Mouse (Mus musculus) Patski (cell line): ENCODE results near the gene Narfl. TPM values are rescaled to one million over a fixed set of nuclear protein-coding genes. Genes with fewer than 3 reads are reported as not detected.
"Not testable (repeated sequence)": the region's sequence is repeated elsewhere in the genome, so short reads cannot be mapped to it uniquely, and the experiment has no call there.

Source experiments
- ATAC-seq: fragments of 100-300 bp; one replicate; pipeline ENCODE4 v1.8.0; 2021
- CTCF ChIA-PET: fragments of 350-600 bp; sonication (Branson Sonifier 250); formaldehyde crosslinking; loops from one replicate; lab custom pipeline; 2022; ENCODE audit warnings: inconsistent platforms; lab: Charles Lee
- POLR2A ChIA-PET: fragments of 350-600 bp; sonication (Branson Sonifier 250); formaldehyde crosslinking; loops from one replicate; lab custom pipeline; 2022; ENCODE audit warnings: antibody characterized with exemption, inconsistent platforms; lab: Charles Lee
- DNase-seq: peaks from one replicate; pipeline ENCODE4 v3.0.0-alpha.2; 2011; ENCODE audit warnings: low read depth, low spot score
- H3K27me3 ChIP-seq: fragments of 371-371 bp; one replicate; pipeline ENCODE4 v1.5.1; 2021
- CTCF ChIP-seq: fragments of 100-300 bp; IDR thresholded peaks from one replicate; pipeline ENCODE4 v1.5.1; 2021
- in situ Hi-C: fragments of 300-500 bp; cut with MboI; formaldehyde crosslinking; loops from 3 replicates; pipeline ENCODE4 v1.11.1; 2018; ENCODE audit warnings: low pct_unique_long_range_greater_than_20kb, mixed read lengths
- polyA plus RNA-seq: library from polyadenylated mRNA; unstranded; gene quantifications from one replicate; pipeline ENCODE4 v1.2.3, GENCODE M21; 2021

Gene Narfl
- polyA plus RNA-seq = 44.9 TPM

DNA sequence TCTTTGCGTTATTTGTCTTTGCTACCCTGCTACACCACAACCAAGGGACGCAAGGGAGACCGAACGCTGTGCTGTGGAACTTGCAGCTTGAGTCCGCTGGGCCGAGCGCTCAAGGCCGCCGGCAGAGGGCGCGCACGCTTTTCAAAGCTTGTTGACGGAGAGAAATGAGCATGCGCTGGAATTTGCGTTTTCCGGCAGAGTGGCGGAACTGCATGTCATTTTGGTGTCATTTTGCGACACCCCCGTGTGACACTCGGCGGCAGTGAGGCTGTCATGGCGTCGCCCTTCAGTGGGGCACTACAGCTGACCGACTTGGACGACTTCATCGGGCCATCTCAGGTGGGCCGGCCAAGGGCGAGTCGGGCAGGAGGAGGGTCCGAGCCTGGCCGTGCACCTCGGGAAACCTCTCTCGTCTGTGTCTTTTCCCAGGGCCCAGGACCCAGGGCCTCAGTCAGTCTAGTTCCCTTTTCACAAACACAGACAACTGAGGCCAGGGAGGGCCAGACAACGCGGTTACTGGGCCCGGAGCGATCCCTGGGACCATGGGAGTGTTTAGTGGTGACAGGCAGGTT is at the start of gene Narfl:
Gene Narfl, plus strand, starts transcription at position 228 of the 572 bp plus-strand sequence.
- in situ Hi-C loops = no loop called here
- H3K27me3 ChIP-seq = no peaks in the 10 kb centered on the region
- ChIA-PET CTCF (interaction anchor here (0.8 to 2.7 kb wide), 3 partner anchors 23 to 41 kb away, joined by 3 to 11 read pairs (median 3); partner anchors contain the start of gene Metrn), POLR2A (interaction anchor here (0.7 to 2.1 kb wide), 3 partner anchors 13 to 30 kb away, joined by 3 to 5 read pairs (median 4); no protein-coding TSS in a partner anchor)
- no peak for TF ChIP-seq CTCF
- DNase-seq (peak; percentile 84), ATAC-seq (peak; percentile 63)

DNA sequence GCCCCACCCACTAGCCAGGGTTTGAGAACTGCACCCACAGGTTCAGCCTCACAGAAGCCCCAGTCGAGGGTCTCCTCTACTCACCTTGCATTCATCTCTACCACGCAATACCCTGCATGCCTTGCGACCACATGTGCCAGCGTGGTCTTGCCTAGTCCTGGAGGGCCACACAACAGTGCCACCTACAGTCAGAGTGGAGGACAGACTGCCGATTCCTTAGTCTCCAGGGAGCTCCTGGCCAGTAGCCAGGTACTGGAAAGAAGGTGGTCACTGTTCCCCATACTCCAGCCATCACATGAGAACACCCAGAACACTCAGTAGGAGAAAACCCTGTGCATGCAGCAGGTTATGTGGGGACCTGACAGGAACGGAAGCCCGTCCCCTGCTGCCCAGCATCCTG is 49.7 kb upstream of the Narfl start:
- DNase-seq (no peak), ATAC-seq (no peak)
- ChIA-PET CTCF (interaction anchor here (1.1 kb wide), 1 partner anchor 12 kb away, joined by 4 read pairs; no protein-coding TSS in a partner anchor), POLR2A (no interaction called here)
- TF ChIP-seq CTCF = no peak
- H3K27me3 ChIP-seq = no peaks in the 10 kb centered on the region
- in situ Hi-C loops = no loop called here

DNA sequence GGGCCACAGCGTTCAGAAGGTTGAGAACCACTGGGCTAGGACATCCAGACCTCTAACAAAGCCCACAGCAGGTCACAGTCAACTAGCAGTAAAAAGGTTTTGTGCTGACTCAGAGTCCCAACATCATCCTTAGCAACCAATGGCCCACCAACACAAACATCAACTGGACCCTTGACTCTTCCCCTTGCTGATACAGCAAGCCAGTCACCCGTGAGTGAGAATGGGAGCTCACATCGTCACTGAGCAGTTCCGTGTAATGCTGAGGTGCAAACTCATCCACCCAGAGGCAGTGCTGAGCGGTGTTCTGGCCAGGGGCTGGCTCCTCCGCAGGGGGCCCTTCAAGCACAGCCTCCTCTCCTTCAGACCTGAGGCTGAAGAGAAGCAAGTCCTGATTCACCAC is 48.3 kb upstream of the Narfl start:
- no peak for DNase-seq
- CTCF ChIA-PET = no interaction called here
- in situ Hi-C loops = no loop called here
- no peak for ATAC-seq
- no peak for TF ChIP-seq CTCF
- POLR2A ChIA-PET = interaction anchor here (0.5 kb wide), 1 partner anchor 547 kb away, joined by 3 read pairs; no protein-coding TSS in a partner anchor
- no peaks in the 10 kb centered on the region for H3K27me3 ChIP-seq

DNA sequence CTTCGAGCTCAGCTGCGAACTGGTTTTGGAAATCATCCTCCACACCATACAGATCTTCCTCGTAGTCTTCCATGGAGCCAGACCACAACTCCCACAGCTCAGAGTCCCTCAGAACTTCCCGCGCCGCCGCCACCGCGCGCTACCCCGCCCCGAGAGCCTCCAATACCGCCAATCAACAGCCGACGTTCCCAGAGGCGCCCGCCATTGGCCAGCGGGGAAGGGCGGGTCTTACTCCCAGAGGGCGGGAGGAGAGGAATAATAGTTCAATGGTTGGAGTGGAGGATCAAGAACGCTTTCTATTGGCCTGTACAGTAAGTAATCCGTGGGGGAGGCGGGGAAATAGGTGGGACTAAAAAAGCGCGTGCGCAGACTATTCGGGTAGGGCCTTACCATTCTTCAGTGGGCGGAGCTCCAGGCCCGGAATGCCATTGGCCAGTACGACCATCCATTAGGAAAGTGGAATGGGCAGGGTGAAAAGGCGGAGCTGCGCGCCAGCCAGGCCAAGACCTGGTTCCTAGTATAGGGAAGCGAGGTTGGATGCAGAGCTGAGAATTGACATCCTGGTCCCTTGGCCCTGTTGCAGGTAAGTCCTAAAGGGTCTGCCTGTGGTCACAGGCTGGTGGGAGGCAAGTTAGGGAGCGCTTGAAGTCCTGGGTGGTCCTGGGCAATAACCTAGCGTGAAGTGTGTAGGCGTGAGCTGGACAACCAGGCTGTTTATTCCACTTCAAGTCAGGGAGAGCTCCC is 46.1 kb upstream of the Narfl start, which contains the start of the genes Chtf18 and Rpusd1:
Gene Chtf18, minus strand, starts transcription at position 155 of the 744 bp plus-strand sequence.
Gene Rpusd1, plus strand, starts transcription at position 406 of the 744 bp plus-strand sequence.
- ATAC-seq (peak; percentile 84), DNase-seq (peak; percentile 98)
- CTCF ChIA-PET = interaction anchor here (0.8 to 2.1 kb wide), 3 partner anchors 16 to 129 kb away, joined by 3 to 8 read pairs (median 3); no protein-coding TSS in a partner anchor
- in situ Hi-C loops = no loop called here
- no peak for TF ChIP-seq CTCF
- H3K27me3 ChIP-seq = no peaks in the 10 kb centered on the region
- POLR2A ChIA-PET = no interaction called here

DNA sequence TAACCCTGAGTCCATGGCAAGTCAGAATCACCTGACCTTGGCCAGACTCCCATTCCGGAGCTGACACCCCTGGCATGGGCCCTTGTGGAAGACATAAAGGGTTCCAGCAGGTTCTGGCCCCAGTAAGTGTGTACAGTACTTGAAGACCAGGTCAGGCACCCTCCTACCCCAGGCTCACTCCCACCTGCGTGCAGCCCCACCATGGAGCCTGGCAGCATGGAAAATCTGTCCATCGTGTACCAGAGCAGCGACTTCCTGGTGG is 45.6 kb upstream of the Narfl start:
- TF ChIP-seq CTCF = no peak
- ATAC-seq = no peak
- POLR2A ChIA-PET = no interaction called here
- CTCF ChIA-PET = interaction anchor here (0.8 to 2.1 kb wide), 3 partner anchors 16 to 128 kb away, joined by 3 to 8 read pairs (median 3); no protein-coding TSS in a partner anchor
- no peaks in the 10 kb centered on the region for H3K27me3 ChIP-seq
- in situ Hi-C loops = no loop called here
- DNase-seq = no peak

DNA sequence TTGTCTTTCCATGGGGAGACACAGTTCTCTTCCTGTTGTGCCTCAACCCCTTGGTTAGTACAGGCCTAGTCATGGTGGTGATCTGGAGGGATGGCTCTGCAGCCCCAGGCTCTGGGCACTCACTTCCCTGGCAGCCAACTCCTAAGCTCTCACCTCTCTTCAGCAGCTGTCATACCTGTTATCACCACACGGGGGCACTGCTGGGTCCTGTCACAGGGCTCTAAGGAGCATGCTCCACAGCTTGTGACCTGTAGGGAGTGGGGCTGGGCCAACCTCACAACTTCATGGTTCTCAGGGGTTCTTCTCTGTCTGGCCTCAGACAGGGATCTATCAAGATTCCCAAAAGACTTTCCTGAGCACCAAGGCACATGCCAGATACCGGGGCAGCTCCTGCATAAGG is 41.5 kb upstream of the Narfl start:
- no peak for ATAC-seq
- no peaks in the 10 kb centered on the region for H3K27me3 ChIP-seq
- ChIA-PET CTCF (interaction anchor here (0.8 to 2.7 kb wide), 4 partner anchors 10 to 70 kb away, joined by 3 to 9 read pairs (median 4); partner anchors contain the start of gene Narfl), POLR2A (no interaction called here)
- no peak for DNase-seq
- no peak for TF ChIP-seq CTCF
- in situ Hi-C loops = loop anchor here (5.0 kb wide), 2 partner anchors 35 to 70 kb away; no protein-coding TSS in a partner anchor

DNA sequence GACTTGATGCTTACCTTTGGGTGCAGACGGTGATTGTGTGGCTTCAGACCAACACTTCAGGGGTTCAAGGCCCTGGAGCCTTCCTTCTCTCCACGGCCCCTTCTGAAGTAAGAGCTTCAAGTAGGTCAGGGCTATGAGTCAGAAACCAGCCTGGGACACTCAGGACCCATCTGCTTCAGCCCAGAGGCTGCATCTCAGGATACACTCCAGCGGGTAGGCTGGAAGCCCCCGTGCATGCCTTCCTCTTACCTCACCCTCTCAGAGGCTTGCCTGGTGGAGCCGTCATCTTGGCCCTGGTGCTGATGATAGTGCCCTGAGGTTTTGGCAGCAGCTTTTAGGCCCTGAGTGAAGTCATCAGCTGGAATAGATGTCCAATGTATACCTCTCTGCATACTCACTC is 38.3 kb upstream of the Narfl start:
- CTCF ChIA-PET = interaction anchor here (0.6 kb wide), 1 partner anchor 68 kb away, joined by 3 read pairs; no protein-coding TSS in a partner anchor

DNA sequence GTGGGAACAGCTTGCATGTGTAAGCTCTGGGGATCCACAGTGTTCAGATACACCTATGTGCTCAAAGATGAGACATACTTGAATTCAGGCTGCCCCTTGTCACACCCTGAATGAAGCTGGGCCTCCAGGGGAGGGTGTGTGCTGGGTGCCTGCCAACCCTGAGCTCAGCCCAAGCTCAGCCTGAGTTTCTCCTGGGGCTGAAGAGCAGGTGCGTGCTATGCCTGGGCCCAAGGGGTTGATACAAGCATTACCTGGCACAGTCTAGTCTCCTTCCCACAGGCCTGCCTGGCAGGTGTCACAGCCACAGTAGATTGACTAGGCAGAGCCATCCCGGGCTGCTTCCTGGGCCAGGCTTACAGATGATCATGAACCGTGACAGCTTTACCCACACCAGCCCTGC is 37.8 kb upstream of the Narfl start, which contains the start of gene Mslnl:
Gene Mslnl, plus strand, starts transcription at position 298 of the 400 bp plus-strand sequence.
- no peak for TF ChIP-seq CTCF
- H3K27me3 ChIP-seq = no peaks in the 10 kb centered on the region
- in situ Hi-C loops = no loop called here
- ATAC-seq (no peak), DNase-seq (no peak)
- CTCF ChIA-PET = interaction anchor here (0.6 kb wide), 1 partner anchor 67 kb away, joined by 3 read pairs; no protein-coding TSS in a partner anchor
- POLR2A ChIA-PET = no interaction called here

More for the DNA sequence above, 38.3 kb upstream of the Narfl start:
- POLR2A ChIA-PET = no interaction called here
- TF ChIP-seq CTCF = no peak
- ATAC-seq = no peak
- in situ Hi-C loops = no loop called here
- H3K27me3 ChIP-seq = no peaks in the 10 kb centered on the region
- DNase-seq = no peak

DNA sequence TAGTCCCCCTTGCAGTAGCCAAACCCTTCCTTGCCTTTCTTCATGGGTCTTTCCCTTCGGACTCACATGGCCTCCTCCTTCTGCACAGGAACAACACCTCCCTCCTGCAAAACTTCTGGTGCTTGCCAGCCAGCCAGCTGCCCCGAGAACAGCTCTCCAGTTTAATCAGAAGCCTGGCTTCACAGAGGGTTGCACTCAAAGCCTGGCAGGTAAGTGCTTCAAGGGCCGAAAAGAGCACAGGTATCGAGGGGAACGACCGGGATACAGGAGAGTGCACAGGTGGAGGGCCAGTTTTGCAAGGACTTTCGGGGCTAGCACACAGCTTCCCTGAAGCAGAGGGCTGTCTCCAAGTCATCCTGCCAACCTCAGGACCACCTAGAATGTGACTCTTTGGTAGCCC is 34.7 kb upstream of the Narfl start:
- ChIA-PET POLR2A (no interaction called here), CTCF (no interaction called here)
- no peak for ATAC-seq
- in situ Hi-C loops = no loop called here
- TF ChIP-seq CTCF = no peak
- no peak for DNase-seq
- no peaks in the 10 kb centered on the region for H3K27me3 ChIP-seq

DNA sequence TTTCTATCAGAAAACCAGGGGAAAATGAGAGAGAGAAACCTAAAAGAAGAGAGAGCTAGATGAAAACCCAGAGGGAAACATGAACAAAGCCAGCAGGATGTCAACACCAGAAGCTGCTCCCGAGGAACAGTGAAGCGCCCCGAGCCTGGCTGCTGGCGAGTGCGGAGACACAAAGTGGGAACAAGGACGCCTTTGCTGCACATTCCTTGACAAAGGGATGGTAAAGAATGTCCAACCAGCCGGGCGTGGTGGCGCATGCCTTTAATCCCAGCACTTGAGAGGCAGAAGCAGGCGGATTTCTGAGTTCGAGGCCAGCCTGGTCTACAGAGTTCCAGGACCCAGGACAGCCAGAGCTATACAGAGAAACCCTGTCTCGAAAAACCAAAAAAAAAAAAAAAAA is 32.1 kb upstream of the Narfl start:
- ATAC-seq, in situ Hi-C loops, H3K27me3 ChIP-seq, DNase-seq: not testable (repeated sequence)
- POLR2A ChIA-PET = interaction anchor here (0.6 kb wide), 1 partner anchor 11 kb away, joined by 3 read pairs; no protein-coding TSS in a partner anchor
- CTCF ChIA-PET = interaction anchor here (1.1 kb wide), 1 partner anchor 9 kb away, joined by 3 read pairs; no protein-coding TSS in a partner anchor

DNA sequence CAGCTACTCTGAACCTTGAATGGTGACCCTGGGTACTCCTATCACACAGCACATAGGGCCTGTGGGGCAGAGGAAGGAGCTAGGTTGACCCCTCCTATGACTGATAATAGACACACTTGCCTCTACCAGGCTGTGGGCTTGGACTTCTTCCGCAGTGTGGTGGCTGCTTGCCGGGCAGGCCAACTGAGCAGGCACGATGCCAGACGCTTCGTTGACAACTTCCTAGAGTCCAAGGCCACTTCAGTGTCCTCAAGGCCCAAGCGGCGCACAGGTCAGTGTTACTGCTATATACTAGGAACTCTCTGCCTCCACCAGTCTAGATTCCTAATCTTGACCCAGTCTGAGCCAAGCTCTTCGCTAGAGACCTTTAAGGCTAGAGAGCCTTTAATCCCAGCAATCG is 29.7 kb upstream of the Narfl start:
- DNase-seq (no peak), ATAC-seq (no peak)
- no peak for TF ChIP-seq CTCF
- in situ Hi-C loops = no loop called here
- POLR2A ChIA-PET = no interaction called here
- no peaks in the 10 kb centered on the region for H3K27me3 ChIP-seq
- CTCF ChIA-PET = no interaction called here
